Mouse (Mus musculus) heart, postnatal 0 days (tissue): ENCODE results near the gene Gm15448. TPM values are rescaled to one million over a fixed set of nuclear protein-coding genes. Genes with fewer than 3 reads are reported as not detected.

ENCODE experiments used
- polyA plus RNA-seq: library from polyadenylated mRNA; unstranded; fragments of >200 nt; fragmentation: Nextera tagmentation; extraction: Ambion mirVana; gene quantifications from 2 replicates; pipeline ENCODE4 v1.2.1, GENCODE M21; 2015
- total RNA-seq: library from RNA; depleted of rRNA; stranded (reverse); fragments of >200 nt; gene quantifications from 2 replicates; pipeline ENCODE4 v1.2.3, GENCODE M21; 2014; ENCODE audit warnings: low replicate concordance; rRNA removed

The Gm15448 gene
- total and polyA plus RNA-seq, 2 experiments from 2014 or later = not detected

Other genes starting within 250 kb of the Gm15448 start
- gene Oscar, start 209.5 kb downstream of the Gm15448 start, total RNA-seq = 0.19 TPM in 1 of 2 replicates, not detected in the other
- 0.25 and 0.37 TPM in 2 replicates for gene Oscar, start 209.5 kb downstream of the Gm15448 start, polyA plus RNA-seq
- 915 and 1,160 TPM in 2 replicates for gene Ndufa3, start 208.3 kb downstream of the Gm15448 start, total RNA-seq
- 1,410 and 1,523 TPM in 2 replicates for gene Ndufa3, start 208.3 kb downstream of the Gm15448 start, polyA plus RNA-seq
- gene Tfpt, start 195.8 kb downstream of the Gm15448 start, total RNA-seq = 3.1 and 21.0 TPM in 2 replicates
- 14.2 and 16.0 TPM in 2 replicates for gene Tfpt, start 195.8 kb downstream of the Gm15448 start, polyA plus RNA-seq
- gene Prpf31, start 195.7 kb downstream of the Gm15448 start, total RNA-seq = 32.2 and 47.9 TPM in 2 replicates
- gene Prpf31, start 195.7 kb downstream of the Gm15448 start, polyA plus RNA-seq = 35.3 and 41.5 TPM in 2 replicates
- gene Cnot3, start 180.4 kb downstream of the Gm15448 start, total RNA-seq = 7.5 and 16.8 TPM in 2 replicates
- 15.9 and 19.4 TPM in 2 replicates for gene Cnot3, start 180.4 kb downstream of the Gm15448 start, polyA plus RNA-seq
- 6.0 and 11.9 TPM in 2 replicates for gene Leng1, start 159.8 kb downstream of the Gm15448 start, total RNA-seq
- gene Leng1, start 159.8 kb downstream of the Gm15448 start, polyA plus RNA-seq = 23.9 and 25.4 TPM in 2 replicates
- 0.31 and 0.99 TPM in 2 replicates for gene Tmc4, start 148.1 kb downstream of the Gm15448 start, total RNA-seq
- 2.3 and 3.2 TPM in 2 replicates for gene Tmc4, start 148.1 kb downstream of the Gm15448 start, polyA plus RNA-seq
- gene Tsen34, start 132.8 kb downstream of the Gm15448 start, total RNA-seq = 289 and 303 TPM in 2 replicates
- 170 and 183 TPM in 2 replicates for gene Tsen34, start 132.8 kb downstream of the Gm15448 start, polyA plus RNA-seq
- 33.7 and 48.4 TPM in 2 replicates for gene Mboat7, start 132.2 kb downstream of the Gm15448 start, total RNA-seq
- gene Mboat7, start 132.2 kb downstream of the Gm15448 start, polyA plus RNA-seq = 19.6 and 20.3 TPM in 2 replicates
- gene Rps9, start 121.7 kb downstream of the Gm15448 start, total RNA-seq = 785 and 888 TPM in 2 replicates
- gene Rps9, start 121.7 kb downstream of the Gm15448 start, polyA plus RNA-seq = 816 and 864 TPM in 2 replicates
- 0.81 and 5.5 TPM in 2 replicates for gene Pirb, start 105.3 kb downstream of the Gm15448 start, total RNA-seq
- gene Pirb, start 105.3 kb downstream of the Gm15448 start, polyA plus RNA-seq = 0.72 and 0.73 TPM in 2 replicates
- gene Pira2, start 19.4 kb upstream of the Gm15448 start, total RNA-seq = not detected in 2 replicates
- gene Pira2, start 19.4 kb upstream of the Gm15448 start, polyA plus RNA-seq = 0.10 and 0.11 TPM in 2 replicates
- gene Gm14548, start 72.4 kb upstream of the Gm15448 start, total RNA-seq = 1.2 and 1.3 TPM in 2 replicates
- 0.05 and 0.07 TPM in 2 replicates for gene Gm14548, start 72.4 kb upstream of the Gm15448 start, polyA plus RNA-seq
- gene Lilra6, start 89.8 kb upstream of the Gm15448 start, total RNA-seq = 0.12 TPM in 1 of 2 replicates, not detected in the other
- 0.08 and 0.14 TPM in 2 replicates for gene Lilra6, start 89.8 kb upstream of the Gm15448 start, polyA plus RNA-seq
- gene Lair1, start 237.5 kb upstream of the Gm15448 start, total RNA-seq = 1.7 and 3.7 TPM in 2 replicates
- 0.98 and 1.1 TPM in 2 replicates for gene Lair1, start 237.5 kb upstream of the Gm15448 start, polyA plus RNA-seq